Mouse (Mus musculus) embryo, embryonic 9.5 days (tissue): Measurements from ENCODE around the gene Clec4n.
"Not testable (repeated sequence)": the region's sequence is repeated elsewhere in the genome, so short reads cannot be mapped to it uniquely, and the experiment has no call there.

Experiments
- DNase-seq: peaks from one replicate; pipeline ENCODE4 v3.0.0-alpha.2; 2017; ENCODE audit errors: extremely low spot score

Clec4n gene

GRCm38 (mm10) chr6:123229644-123230043, at the start of gene Clec4n:
Clec4n (plus strand) TSS chr6:123229843.
- DNase-seq, result no peak

GRCm38 (mm10) chr6:123184862-123185261, 44.8 kb upstream of the Clec4n start:
- DNase-seq, result not testable (repeated sequence)

GRCm38 (mm10) chr6:123207187-123208076, 22.2 kb upstream of the Clec4n start:
- no peak for DNase-seq

- not testable (repeated sequence) for DNase-seq
These were observed 21.6 kb upstream of the Clec4n start for GRCm38 (mm10) chr6:123208077-123208439.

GRCm38 (mm10) chr6:123211726-123212125, 17.9 kb upstream of the Clec4n start:
- no peak for DNase-seq

GRCm38 (mm10) chr6:123227519-123228166, 2.0 kb upstream of the Clec4n start:
- DNase-seq, result no peak

- DNase-seq, result no peak
These were observed 1.5 kb downstream of the Clec4n start for GRCm38 (mm10) chr6:123231149-123231548.

- DNase-seq, result no peak
These were observed 7.9 kb downstream of the Clec4n start for GRCm38 (mm10) chr6:123237582-123237981.

GRCm38 (mm10) chr6:123244201-123244600, 14.6 kb downstream of the Clec4n start:
- no peak for DNase-seq

- not testable (repeated sequence) for DNase-seq
These were observed 19.2 kb downstream of the Clec4n start for GRCm38 (mm10) chr6:123248862-123249261.

- DNase-seq, result no peak
These were observed 23.1 kb downstream of the Clec4n start for GRCm38 (mm10) chr6:123252735-123253134.

- no peak for DNase-seq
These were observed 29.3 kb downstream of the Clec4n start for GRCm38 (mm10) chr6:123258946-123259345.

GRCm38 (mm10) chr6:123259889-123260603, 30.4 kb downstream of the Clec4n start:
- DNase-seq, result no peak

GRCm38 (mm10) chr6:123260868-123261267, 31.2 kb downstream of the Clec4n start:
- no peak for DNase-seq

- DNase-seq, result no peak
These were observed 32.0 kb downstream of the Clec4n start, which contains the start of gene Clec4d for GRCm38 (mm10) chr6:123261555-123262161. Clec4d (plus strand) TSS chr6:123262111.

GRCm38 (mm10) chr6:123264194-123264593, 34.6 kb downstream of the Clec4n start:
- DNase-seq, result no peak

- no peak for DNase-seq
These were observed 36.2 kb downstream of the Clec4n start for GRCm38 (mm10) chr6:123265809-123266208.

- DNase-seq, result no peak
These were observed 37.3 kb downstream of the Clec4n start for GRCm38 (mm10) chr6:123266945-123267344.

- DNase-seq, result no peak
These were observed 49.8 kb downstream of the Clec4n start for GRCm38 (mm10) chr6:123279443-123279842.

GRCm38 (mm10) chr6:123286311-123286710, 56.7 kb downstream of the Clec4n start:
- no peak for DNase-seq

- no peak for DNase-seq
These were observed 59.3 kb downstream of the Clec4n start for GRCm38 (mm10) chr6:123288931-123289330.

- no peak for DNase-seq
These were observed 60.1 kb downstream of the Clec4n start, which contains the start of gene Clec4e for GRCm38 (mm10) chr6:123289753-123290152. Clec4e (minus strand) TSS chr6:123289870.
